Mouse (Mus musculus) forebrain, postnatal 0 days (tissue): Measurements from ENCODE around the gene Armcx4. TPM values are rescaled to one million over a fixed set of nuclear protein-coding genes. Genes with fewer than 3 reads are reported as not detected.

Experiments used
- ATAC-seq: fragments of 200-750 bp; cut with Nextera tagmentation; 2 replicates; pipeline ENCODE4 v1.8.0; 2017; ENCODE audit warnings: mild to moderate bottlenecking, moderate library complexity
- DNase-seq: peaks from one replicate; pipeline ENCODE4 v3.0.0-alpha.2; 2015
- H3K27ac ChIP-seq: fragments of 300-500 bp; sonication (generic); 2 replicates; pipeline ENCODE4 v1.5.1; 2014; ENCODE audit warnings: low read depth, mild to moderate bottlenecking, antibody characterized with exemption, low read length, moderate library complexity, mixed read lengths
- H3K27me3 ChIP-seq: fragments of 300-500 bp; sonication (generic); 2 replicates; pipeline ENCODE4 v1.6.1; 2014; ENCODE audit warnings: mild to moderate bottlenecking, low read length, mixed read lengths; ENCODE audit not compliant: insufficient read depth
- H3K36me3 ChIP-seq: fragments of 300-500 bp; sonication (generic); 2 replicates; pipeline ENCODE4 v1.6.1; 2014; ENCODE audit warnings: mild to moderate bottlenecking, moderate library complexity; ENCODE audit not compliant: insufficient read depth
- H3K4me1 ChIP-seq: fragments of 300-500 bp; sonication (generic); 2 replicates; pipeline ENCODE4 v1.6.1; 2014; ENCODE audit warnings: antibody characterized with exemption; ENCODE audit not compliant: insufficient read depth
- H3K4me2 ChIP-seq: fragments of 300-500 bp; sonication (generic); 2 replicates; pipeline ENCODE4 v1.6.1; 2014; ENCODE audit warnings: low read depth, mild to moderate bottlenecking, moderate library complexity
- H3K4me3 ChIP-seq: fragments of 300-500 bp; sonication (generic); 2 replicates; pipeline ENCODE4 v1.5.1; 2014; ENCODE audit warnings: low read depth, low read length, mixed read lengths
- H3K9ac ChIP-seq: fragments of 300-500 bp; sonication (generic); 2 replicates; pipeline ENCODE4 v1.6.1; 2014; ENCODE audit warnings: mild to moderate bottlenecking
- H3K9me3 ChIP-seq: fragments of 300-500 bp; sonication (generic); 2 replicates; pipeline ENCODE4 v1.6.1; 2016; ENCODE audit warnings: low read length
- CTCF ChIP-seq: sonication (generic); IDR thresholded peaks from 2 replicates; pipeline ENCODE4 v1.5.1; 2016; ENCODE audit warnings: antibody characterized with exemption, control low read depth, low read depth
- WGBS: fragments of 180-500 bp; shearing (Covaris S2); extraction: QIAGEN DNeasy Blood & Tissue Kit; methylation state at CpG from one replicate; pipeline ENCODE4 v1.1.7; 2014; 5-methylcytosine and 5-hydroxymethylcytosine counted together
- polyA plus RNA-seq: library from polyadenylated mRNA; unstranded; fragments of >200 nt; fragmentation: Nextera tagmentation; extraction: Ambion mirVana; gene quantifications from 2 replicates; pipeline ENCODE4 v1.2.1, GENCODE M21; 2015
- total RNA-seq: library from RNA; depleted of rRNA; stranded (reverse); fragments of >200 nt; gene quantifications from 2 replicates; pipeline ENCODE4 v1.2.3, GENCODE M21; 2014; rRNA removed

Armcx4 gene
- total RNA-seq (16.7 and 26.6 TPM in 2 replicates), polyA plus RNA-seq (4.4 and 5.9 TPM in 2 replicates)

DNA sequence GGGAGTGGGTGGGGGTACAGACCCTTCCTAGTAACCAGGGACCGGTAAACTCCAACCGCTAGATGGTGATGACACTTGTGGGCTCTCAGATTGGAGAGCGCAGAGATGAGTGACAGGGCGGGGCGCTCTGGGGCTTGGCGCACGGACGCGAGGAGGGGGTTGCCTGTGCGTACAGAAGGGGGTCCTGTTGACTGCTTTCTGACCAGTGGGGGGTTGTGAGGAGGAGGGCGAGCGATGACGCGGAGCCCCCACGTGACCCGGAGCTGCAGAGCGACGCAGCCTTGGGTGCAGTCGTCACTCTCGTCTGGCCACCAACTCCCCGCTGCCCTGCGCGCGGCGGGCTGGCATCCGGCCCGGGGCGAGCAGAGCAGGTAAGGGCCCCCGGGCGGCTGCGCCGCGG, at the start of gene Armcx4:
Gene Armcx4 (plus strand): TSS at position 253 of the 400 bp plus-strand sequence.
- Histone ChIP-seq H3K27ac (peak within 1 kb of the TSS; percentile 89), H3K36me3 (peaks cover 19% of the 10 kb centered on the region; the same call in 1 of the 2 replicates), H3K4me3 (peak within 1 kb of the TSS; percentile 55), H3K9me3 (no peaks in the 10 kb centered on the region), H3K4me2 (peak within 1 kb of the TSS; percentile 47), H3K4me1 (no peaks in the 10 kb centered on the region), H3K9ac (peak within 1 kb of the TSS; percentile 73), H3K27me3 (no peaks in the 10 kb centered on the region)
- peak; percentile 59 for TF ChIP-seq CTCF
- ATAC-seq (peak; percentile 96), DNase-seq (peak; percentile 90)
- WGBS: 20% methylated on average over 33 of the region's 33 CpGs

DNA sequence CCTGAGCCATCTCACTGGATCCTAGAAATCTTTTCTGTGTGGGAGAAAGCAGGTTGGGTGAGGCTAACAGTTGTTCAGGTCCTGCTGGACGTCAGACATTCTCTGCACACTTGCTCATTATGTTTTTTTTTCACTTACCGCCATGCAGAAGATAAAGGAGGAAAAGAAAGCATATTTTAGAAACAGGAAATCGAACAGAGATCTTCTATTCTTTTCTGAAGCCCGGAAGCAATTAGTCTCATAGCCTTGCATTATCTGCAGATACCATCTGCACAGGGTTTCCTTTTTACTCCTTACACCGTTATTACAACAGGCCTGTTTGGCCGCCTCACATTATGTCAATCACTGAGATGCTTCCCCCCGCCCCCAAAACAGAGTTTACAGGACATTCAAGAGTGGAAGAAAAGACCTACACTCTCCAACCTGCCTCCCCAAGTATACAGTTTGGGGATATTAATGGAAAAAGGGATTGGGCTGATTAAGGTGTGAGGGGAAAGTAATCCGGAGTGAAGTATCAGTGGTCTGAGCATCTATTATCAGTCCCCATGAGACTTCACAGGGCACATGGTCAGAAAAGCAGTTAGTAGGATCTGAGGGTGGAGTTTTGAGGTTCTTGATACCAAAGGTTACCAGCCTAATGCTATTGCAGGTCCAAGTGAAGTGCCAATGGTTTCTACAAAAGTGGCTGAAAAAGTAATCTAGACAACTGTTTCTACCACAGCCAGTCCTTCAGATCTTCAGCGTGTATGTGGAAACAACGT, 45.1 kb upstream of the Armcx4 start:
- H3K27me3 ChIP-seq: no peaks in the 10 kb centered on the region
- no peak overlapping the region for H3K4me2 ChIP-seq
- WGBS: 63% methylated on average over 10 of the region's 10 CpGs

DNA sequence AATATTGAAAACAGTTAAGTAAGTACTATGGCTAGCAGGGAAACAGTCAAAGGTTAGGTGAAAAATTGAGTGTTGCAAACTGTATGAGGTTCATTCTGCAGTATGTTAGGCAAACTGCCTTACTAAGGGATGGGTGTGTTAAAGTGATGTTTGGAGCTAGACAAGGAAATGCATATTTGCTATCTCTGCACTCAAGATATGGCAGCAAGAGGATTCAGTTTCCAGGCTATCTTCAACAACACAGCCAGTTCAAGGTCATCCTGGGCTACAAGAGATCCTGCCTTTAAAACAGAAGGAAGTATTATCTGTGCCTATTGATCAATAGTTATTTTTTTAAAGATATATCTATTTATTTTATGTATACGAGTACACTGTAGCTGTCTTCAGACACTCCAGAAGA, 40.0 kb upstream of the Armcx4 start:
- Histone ChIP-seq H3K4me3 (no peak overlapping the region), H3K9ac (no peak overlapping the region), H3K27ac (no peak overlapping the region), H3K27me3 (no peaks in the 10 kb centered on the region), H3K36me3 (no peaks in the 10 kb centered on the region), H3K4me1 (no peaks in the 10 kb centered on the region), H3K9me3 (no peaks in the 10 kb centered on the region), H3K4me2 (no peak overlapping the region)
- no peak for TF ChIP-seq CTCF
- no peak for ATAC-seq
- WGBS: 97% methylated on average over 1 of the region's 1 CpGs
- no peak for DNase-seq

More for the DNA sequence above, 45.1 kb upstream of the Armcx4 start:
- H3K27ac ChIP-seq: no peak overlapping the region
- no peak for DNase-seq
- H3K9ac ChIP-seq: no peak overlapping the region
- H3K9me3 ChIP-seq: no peaks in the 10 kb centered on the region
- no peak for ATAC-seq
- H3K4me1 ChIP-seq: no peaks in the 10 kb centered on the region
- no peak overlapping the region for H3K4me3 ChIP-seq
- H3K36me3 ChIP-seq: no peaks in the 10 kb centered on the region
- no peak for TF ChIP-seq CTCF

DNA sequence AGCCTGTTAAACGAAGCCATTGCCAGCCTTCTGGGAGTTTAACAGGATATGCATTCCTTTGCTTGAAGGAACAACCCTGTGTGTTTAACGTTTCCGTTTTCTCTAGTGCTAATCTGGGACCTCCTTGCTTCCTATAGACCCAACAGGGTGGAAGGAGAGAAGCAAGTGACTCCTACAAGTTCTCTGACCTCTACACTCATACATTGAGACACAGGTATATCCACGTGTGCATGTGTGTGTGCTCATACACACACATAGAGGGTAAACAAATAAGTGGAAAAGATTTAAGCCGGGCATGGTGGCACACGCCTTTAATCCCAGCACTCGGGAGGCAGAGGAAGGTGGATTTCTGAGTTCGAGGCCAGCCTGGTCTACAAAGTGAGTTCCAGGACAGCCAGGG, 38.9 kb upstream of the Armcx4 start:
- no peaks in the 10 kb centered on the region for H3K27me3 ChIP-seq
- H3K4me1 ChIP-seq: no peaks in the 10 kb centered on the region
- 80% methylated on average over 8 of the region's 8 CpGs for WGBS
- TF ChIP-seq CTCF: no peak
- no peak overlapping the region for H3K9ac ChIP-seq
- H3K36me3 ChIP-seq: no peaks in the 10 kb centered on the region
- no peak overlapping the region for H3K4me2 ChIP-seq
- no peak for DNase-seq
- H3K9me3 ChIP-seq: no peaks in the 10 kb centered on the region
- H3K4me3 ChIP-seq: no peak overlapping the region
- no peak for ATAC-seq
- H3K27ac ChIP-seq: no peak overlapping the region

DNA sequence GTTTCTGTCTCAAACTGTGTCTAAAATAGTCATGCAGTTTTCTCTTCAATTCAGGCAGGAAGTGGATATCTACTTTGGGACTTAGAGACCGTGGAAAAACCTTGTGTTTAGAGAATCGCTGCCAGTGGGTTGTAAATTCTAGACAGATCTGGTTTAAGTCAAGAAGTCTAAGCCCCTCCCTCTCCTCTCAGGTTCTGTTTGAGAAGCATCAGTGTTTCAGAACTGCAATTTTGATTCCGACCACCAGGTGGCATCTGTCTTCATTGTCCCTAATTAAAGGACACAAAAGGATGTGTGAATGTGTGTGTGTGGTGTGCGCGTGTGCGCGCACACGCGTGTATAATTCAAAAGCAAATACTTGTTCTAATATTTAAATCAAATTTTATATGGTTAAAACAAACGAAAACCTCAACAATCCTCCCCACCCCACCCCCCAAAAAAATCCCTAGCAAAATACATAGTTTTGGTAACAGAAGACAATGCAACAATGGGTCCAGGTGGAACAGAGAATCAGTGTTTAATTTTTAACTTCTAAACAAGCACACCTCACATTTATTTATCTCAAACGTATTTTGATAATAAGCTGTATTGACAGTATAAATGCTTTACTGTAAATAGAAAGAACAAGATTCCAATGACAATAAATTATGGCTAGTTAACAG, 38.2 kb upstream of the Armcx4 start:
- H3K4me2 ChIP-seq: peak overlapping the region; percentile 26; the same call in 1 of the 2 replicates
- no peaks in the 10 kb centered on the region for H3K4me1 ChIP-seq
- no peak overlapping the region for H3K27ac ChIP-seq
- WGBS: 21% methylated on average over 11 of the region's 11 CpGs
- no peaks in the 10 kb centered on the region for H3K36me3 ChIP-seq
- peak overlapping the region; percentile 37; the same call in 1 of the 2 replicates for H3K9ac ChIP-seq
- H3K4me3 ChIP-seq: 0 out of 2 replicates have a peak overlapping the region, but pooled peaks have one; percentile 12
- H3K27me3 ChIP-seq: no peaks in the 10 kb centered on the region
- H3K9me3 ChIP-seq: no peaks in the 10 kb centered on the region
- TF ChIP-seq CTCF: peak; percentile 69
- ATAC-seq: peak; percentile 96
- DNase-seq: peak; percentile 92

DNA sequence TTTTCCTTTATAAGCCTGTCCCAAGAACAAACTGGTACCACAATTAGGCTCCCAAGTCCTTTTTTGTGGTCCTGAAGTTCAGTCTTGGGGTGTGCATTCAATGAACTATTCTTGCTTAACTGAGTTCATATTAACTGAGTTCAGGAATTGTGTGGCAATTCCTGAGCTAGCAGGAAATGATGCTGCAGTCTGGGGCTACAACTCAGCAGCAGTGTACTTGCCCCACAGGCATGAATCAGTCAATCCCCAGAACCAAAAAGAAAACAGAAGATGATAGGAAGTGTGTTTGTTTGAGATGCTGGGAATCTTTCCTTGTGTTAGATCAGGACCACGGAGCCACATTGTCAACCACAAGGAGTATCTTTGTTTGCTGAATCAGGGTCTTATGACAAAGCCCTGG, 34.3 kb upstream of the Armcx4 start:
- H3K27me3 ChIP-seq: no peaks in the 10 kb centered on the region
- H3K36me3 ChIP-seq: no peaks in the 10 kb centered on the region
- no peak for TF ChIP-seq CTCF
- no peak overlapping the region for H3K9ac ChIP-seq
- ATAC-seq (no peak), DNase-seq (no peak)
- no peaks in the 10 kb centered on the region for H3K9me3 ChIP-seq
- no peak overlapping the region for H3K27ac ChIP-seq
- WGBS: 67% methylated on average over 1 of the region's 1 CpGs
- no peak overlapping the region for H3K4me2 ChIP-seq
- H3K4me3 ChIP-seq: no peak overlapping the region
- H3K4me1 ChIP-seq: no peaks in the 10 kb centered on the region

DNA sequence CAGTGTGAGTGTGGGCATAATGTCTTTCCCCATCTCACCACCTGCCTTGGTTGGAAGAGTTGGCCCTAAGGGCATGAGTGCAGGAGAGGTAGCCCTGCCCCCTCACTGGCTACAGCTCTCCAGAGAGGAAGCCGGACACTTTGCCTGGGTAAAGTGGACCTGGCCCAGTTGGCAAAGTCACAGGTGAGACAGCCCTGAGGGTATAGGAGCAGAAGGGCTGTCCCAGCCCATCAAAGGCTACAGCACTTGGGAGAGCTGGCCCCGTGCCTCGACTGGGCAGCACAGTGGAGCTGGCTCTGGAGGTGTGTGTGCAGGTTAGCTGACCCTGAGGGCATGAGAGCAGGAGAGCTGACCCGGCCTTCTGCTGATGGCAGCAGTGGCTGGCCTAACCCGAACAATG, 24.7 kb upstream of the Armcx4 start:
- Histone ChIP-seq H3K27ac (no peak overlapping the region), H3K4me2 (no peak overlapping the region), H3K27me3 (no peaks in the 10 kb centered on the region), H3K4me1 (no peaks in the 10 kb centered on the region), H3K9me3 (no peaks in the 10 kb centered on the region), H3K9ac (no peak overlapping the region), H3K4me3 (no peak overlapping the region), H3K36me3 (no peaks in the 10 kb centered on the region)
- ATAC-seq (no peak), DNase-seq (no peak)
- WGBS: 83% methylated on average over 5 of the region's 5 CpGs
- TF ChIP-seq CTCF: no peak
